ENCODE assay signal across 8 mouse cellular contexts in genomic region chr11:12430231-12431041, GRCm38 (mm10). TPM values are rescaled to one million over a fixed set of nuclear protein-coding genes. Genes with fewer than 3 reads are reported as not detected.
A peak's percentile ranks its signal among the peaks of the same experiment; 100 is the strongest.
DNase-seq lines count a peak whose midpoint lies in the region; ATAC-seq lines count a peak whose summit lies in the region.
"Had no signal": no experiment of that assay in that cellular context is flagged by ENCODE, and none has a peak within 500 bp of the region (broad histone marks: within the 10 kb centered on the region; RNA-seq: fewer than 3 reads in every experiment).

No protein-coding gene starts in this region.

- no peaks in the 10 kb centered on the region for H3K9me3 ChIP-seq in kidney, embryonic 16.5 days (ENCODE audit: low read length)
- H3K9me3 ChIP-seq in forebrain, embryonic 10.5 days = no peaks in the 10 kb centered on the region
- H3K9me3 ChIP-seq in midbrain, embryonic 13.5 days = no peaks in the 10 kb centered on the region

- no peaks in the 10 kb centered on the region for H3K36me3 ChIP-seq in kidney, embryonic 16.5 days (ENCODE audit: insufficient read depth, low read length)
- H3K36me3 ChIP-seq in forebrain, embryonic 10.5 days (replicated peaks) = no peaks in the 10 kb centered on the region
- no peaks in the 10 kb centered on the region for H3K36me3 ChIP-seq in midbrain, embryonic 13.5 days

- H3K4me1 ChIP-seq in kidney, embryonic 16.5 days (ENCODE audit: insufficient read depth, low read length) = peaks cover 14% of the 10 kb centered on the region; the same call in 1 of the 2 replicates
- H3K4me1 ChIP-seq in forebrain, embryonic 10.5 days = peaks cover 23% of the 10 kb centered on the region
- peaks cover 14% of the 10 kb centered on the region; the same call in 1 of the 2 replicates for H3K4me1 ChIP-seq in midbrain, embryonic 13.5 days (replicated peaks)

- ATAC-seq in kidney, embryonic 16.5 days (ENCODE audit: low FRiP score, low TSS enrichment) = 0 out of 2 replicates have a peak, but pooled peaks have one; percentile 36
- ATAC-seq in midbrain, embryonic 13.5 days = peak; percentile 57

- H3K27ac ChIP-seq in kidney, embryonic 16.5 days (ENCODE audit: low read length) = no peak overlapping the region
- H3K27ac ChIP-seq in forebrain, embryonic 10.5 days = peak overlapping the region; percentile 30; the same call in 1 of the 2 replicates
- no peak overlapping the region for H3K27ac ChIP-seq in midbrain, embryonic 13.5 days
- H3K27ac ChIP-seq: layer of hippocampus, adult 2 months had no signal

- WGBS in kidney, embryonic 16.5 days = 31% methylated on average over 4 of the region's 4 CpGs
- WGBS in forebrain, embryonic 10.5 days = 42% methylated on average over 4 of the region's 4 CpGs
- WGBS in midbrain, embryonic 13.5 days = 30% methylated on average over 4 of the region's 4 CpGs

- no peaks in the 10 kb centered on the region for H3K27me3 ChIP-seq in kidney, embryonic 16.5 days (ENCODE audit: insufficient read depth, low read length)
- H3K27me3 ChIP-seq in forebrain, embryonic 10.5 days (ENCODE audit: poor library complexity, severe bottlenecking) = no peaks in the 10 kb centered on the region
- H3K27me3 ChIP-seq in midbrain, embryonic 13.5 days = 0 out of 2 replicates have a peak, but pooled peaks cover 3% of the 10 kb centered on the region

- no peak overlapping the region for H3K4me3 ChIP-seq in kidney, embryonic 16.5 days (ENCODE audit: low read length)
- no peak overlapping the region for H3K4me3 ChIP-seq in forebrain, embryonic 10.5 days
- H3K4me3 ChIP-seq in midbrain, embryonic 13.5 days (replicated peaks) = no peak overlapping the region
- H3K4me3 ChIP-seq: layer of hippocampus, adult 2 months had no signal

- H3K9ac ChIP-seq in kidney, embryonic 16.5 days (replicated peaks; ENCODE audit: low read length) = no peak overlapping the region
- no peak overlapping the region for H3K9ac ChIP-seq in midbrain, embryonic 13.5 days (replicated peaks)

- H3K4me2 ChIP-seq in kidney, embryonic 16.5 days (replicated peaks; ENCODE audit: low read depth, low read length) = no peak overlapping the region
- no peak overlapping the region for H3K4me2 ChIP-seq in midbrain, embryonic 13.5 days (replicated peaks)

- no peak for DNase-seq in kidney, adult 8-10 months
- DNase-seq in embryo, embryonic 10.5 days (ENCODE audit: low spot score) = peak; percentile 50
- DNase-seq in forebrain, embryonic 10.5 days (ENCODE audit: extremely low spot score, low spot score) = no peak
- DNase-seq in adrenal gland, adult (ENCODE audit: inconsistent age in 2 of 2, low spot score in 1 of 2) = no peak
- DNase-seq in thymus, postnatal 10 days (ENCODE audit: low spot score in 2 of 2) = no peak

RNA-seq across cellular contexts. Expression of gene Cobl, which starts 34.3 kb away (rescaled TPM):
- 7.5 and 7.6 TPM in 2 replicates for polyA plus RNA-seq in kidney, embryonic 16.5 days (2015; fragmentation: Nextera tagmentation; extraction: Ambion mirVana)
- polyA plus RNA-seq in forebrain, embryonic 10.5 days (2016; fragmentation: Nextera tagmentation; extraction: Ambion mirVana) = 1.8 and 2.2 TPM in 2 replicates
- 6.4 and 6.8 TPM in 2 replicates for polyA plus RNA-seq in midbrain, embryonic 13.5 days (2015; fragmentation: Nextera tagmentation; extraction: Ambion mirVana)
